Mouse (Mus musculus): ENCODE measurements around the gene Mef2a. TPM values are rescaled to one million over a fixed set of nuclear protein-coding genes. Genes with fewer than 3 reads are reported as not detected.

The Mef2a gene
- polyA plus RNA-seq, 1 experiment, result 52.6 TPM

GRCm38 (mm10) chr7:67236351-67236750 is 136.3 kb downstream of the Mef2a start:
- no peak for DNase-seq
- Histone ChIP-seq H3K4me3 (replicated peaks; ENCODE audit: extremely low read depth, low read depth, low read length) (no peak overlapping the region), H3K4me1 (ENCODE audit: control insufficient read depth, insufficient read depth, low read length) (no peaks in the 10 kb centered on the region)
- 83% methylated on average over 2 of the region's 2 CpGs for WGBS
- TF ChIP-seq POLR2A (IDR thresholded peaks at IDR 0.05; ENCODE audit: borderline replicate concordance, extremely low read depth, low read depth, low read length) (no peak), CTCF (IDR thresholded peaks at IDR 0.05; ENCODE audit: insufficient read depth, low read length) (no peak)

GRCm38 (mm10) chr7:67234797-67235196 is 137.9 kb downstream of the Mef2a start:
- 47% methylated on average over 8 of the region's 8 CpGs for WGBS
- H3K4me1 ChIP-seq (ENCODE audit: control insufficient read depth, insufficient read depth, low read length), result no peaks in the 10 kb centered on the region
- H3K4me3 ChIP-seq (replicated peaks; ENCODE audit: extremely low read depth, low read depth, low read length), result no peak overlapping the region
- peak; percentile 2 for DNase-seq
- no peak for TF ChIP-seq CTCF (IDR thresholded peaks at IDR 0.05; ENCODE audit: insufficient read depth, low read length)
- TF ChIP-seq POLR2A (IDR thresholded peaks at IDR 0.05; ENCODE audit: borderline replicate concordance, extremely low read depth, low read depth, low read length), result no peak

- 85% methylated on average over 14 of the region's 14 CpGs for whole genome bisulfite sequencing
- Histone ChIP-seq H3K4me1 (ENCODE audit: control insufficient read depth, insufficient read depth, low read length) (no peaks in the 10 kb centered on the region), H3K4me3 (replicated peaks; ENCODE audit: extremely low read depth, low read depth, low read length) (no peak overlapping the region)
- TF ChIP-seq CTCF (IDR thresholded peaks at IDR 0.05; ENCODE audit: insufficient read depth, low read length), result no peak
- no peak for TF ChIP-seq POLR2A (IDR thresholded peaks at IDR 0.05; ENCODE audit: borderline replicate concordance, extremely low read depth, low read depth, low read length)
- DNase-seq, result no peak
These were observed 140.2 kb downstream of the Mef2a start for GRCm38 (mm10) chr7:67232504-67232903.

- no peak for DNase-seq
These were observed 142.0 kb downstream of the Mef2a start for GRCm38 (mm10) chr7:67230640-67231140.

GRCm38 (mm10) chr7:67230221-67230620 is 142.4 kb downstream of the Mef2a start:
- Histone ChIP-seq H3K4me3 (replicated peaks; ENCODE audit: extremely low read depth, low read depth, low read length) (no peak overlapping the region), H3K4me1 (ENCODE audit: control insufficient read depth, insufficient read depth, low read length) (no peaks in the 10 kb centered on the region)
- 66% methylated on average over 3 of the region's 3 CpGs for WGBS
- TF ChIP-seq CTCF (IDR thresholded peaks at IDR 0.05; ENCODE audit: insufficient read depth, low read length) (no peak), POLR2A (IDR thresholded peaks at IDR 0.05; ENCODE audit: borderline replicate concordance, extremely low read depth, low read depth, low read length) (no peak)
- DNase-seq, result no peak

More at GRCm38 (mm10) chr7:67230640-67231140, 142.0 kb downstream of the Mef2a start:
- no peaks in the 10 kb centered on the region for H3K4me1 ChIP-seq (ENCODE audit: control insufficient read depth, insufficient read depth, low read length)
- WGBS, result 71% methylated on average over 3 of the region's 3 CpGs
- no peak overlapping the region for H3K4me3 ChIP-seq (replicated peaks; ENCODE audit: extremely low read depth, low read depth, low read length)
- TF ChIP-seq POLR2A (IDR thresholded peaks at IDR 0.05; ENCODE audit: borderline replicate concordance, extremely low read depth, low read depth, low read length) (no peak), CTCF (IDR thresholded peaks at IDR 0.05; ENCODE audit: insufficient read depth, low read length) (no peak)

GRCm38 (mm10) chr7:67229701-67230100 is 143.0 kb downstream of the Mef2a start:
- Histone ChIP-seq H3K4me3 (replicated peaks; ENCODE audit: extremely low read depth, low read depth, low read length) (no peak overlapping the region), H3K4me1 (ENCODE audit: control insufficient read depth, insufficient read depth, low read length) (no peaks in the 10 kb centered on the region)
- no peak for DNase-seq
- 62% methylated on average over 3 of the region's 3 CpGs for WGBS
- TF ChIP-seq CTCF (IDR thresholded peaks at IDR 0.05; ENCODE audit: insufficient read depth, low read length), result no peak
- TF ChIP-seq POLR2A (IDR thresholded peaks at IDR 0.05; ENCODE audit: borderline replicate concordance, extremely low read depth, low read depth, low read length), result no peak

GRCm38 (mm10) chr7:67228891-67229602 is 143.6 kb downstream of the Mef2a start:
- 68% methylated on average over 5 of the region's 5 CpGs for WGBS
- TF ChIP-seq CTCF (IDR thresholded peaks at IDR 0.05; ENCODE audit: insufficient read depth, low read length) (peak; percentile 81), POLR2A (IDR thresholded peaks at IDR 0.05; ENCODE audit: borderline replicate concordance, extremely low read depth, low read depth, low read length) (no peak)
- Histone ChIP-seq H3K4me3 (replicated peaks; ENCODE audit: extremely low read depth, low read depth, low read length) (no peak overlapping the region), H3K4me1 (ENCODE audit: control insufficient read depth, insufficient read depth, low read length) (no peaks in the 10 kb centered on the region)
- DNase-seq, result peak; percentile 53

GRCm38 (mm10) chr7:67228390-67228789 is 144.3 kb downstream of the Mef2a start:
- Histone ChIP-seq H3K4me1 (ENCODE audit: control insufficient read depth, insufficient read depth, low read length) (no peaks in the 10 kb centered on the region), H3K4me3 (replicated peaks; ENCODE audit: extremely low read depth, low read depth, low read length) (no peak overlapping the region)
- DNase-seq, result no peak
- TF ChIP-seq CTCF (IDR thresholded peaks at IDR 0.05; ENCODE audit: insufficient read depth, low read length), result no peak
- TF ChIP-seq POLR2A (IDR thresholded peaks at IDR 0.05; ENCODE audit: borderline replicate concordance, extremely low read depth, low read depth, low read length), result no peak
- WGBS, result 67% methylated on average over 3 of the region's 3 CpGs

- H3K4me1 ChIP-seq (ENCODE audit: control insufficient read depth, insufficient read depth, low read length), result peaks cover 3% of the 10 kb centered on the region; the same call in 1 of the 2 replicates
These were observed 145.1 kb downstream of the Mef2a start for GRCm38 (mm10) chr7:67227538-67227937.

More at GRCm38 (mm10) chr7:67227538-67227937, 145.1 kb downstream of the Mef2a start:
- no peak overlapping the region for H3K4me3 ChIP-seq (replicated peaks; ENCODE audit: extremely low read depth, low read depth, low read length)
- WGBS, result 67% methylated on average over 1 of the region's 1 CpGs
- no peak for DNase-seq
- TF ChIP-seq POLR2A (IDR thresholded peaks at IDR 0.05; ENCODE audit: borderline replicate concordance, extremely low read depth, low read depth, low read length) (no peak), CTCF (IDR thresholded peaks at IDR 0.05; ENCODE audit: insufficient read depth, low read length) (no peak)

All from lung, adult 2 months (tissue).